Mouse (Mus musculus) macrophage (primary cell): Measurements from ENCODE around the gene Pptc7. TPM values are rescaled to one million over a fixed set of nuclear protein-coding genes. Genes with fewer than 3 reads are reported as not detected.
A peak's percentile ranks its signal among the peaks of the same experiment; 100 is the strongest.

Source experiments
- H3K27ac ChIP-seq: fragments of 350-480 bp; formaldehyde crosslinking; 2 replicates; pipeline ENCODE4 v1.9.0; 2021
- H3K36me3 ChIP-seq: fragments of 350-480 bp; formaldehyde crosslinking; 2 replicates; pipeline ENCODE4 v1.9.0; 2021; ENCODE audit errors: inconsistent target
- H3K4me3 ChIP-seq: fragments of 350-480 bp; formaldehyde crosslinking; 2 replicates; pipeline ENCODE4 v1.9.0; 2021; ENCODE audit errors: inconsistent target
- H3K79me2 ChIP-seq: fragments of 350-480 bp; formaldehyde crosslinking; 2 replicates; pipeline ENCODE4 v1.9.0; 2021; ENCODE audit errors: inconsistent target
- WGBS: methylation state at CpG from one replicate; pipeline ENCODE4 v1.1.7; 2026; ENCODE audit warnings: inconsistent platforms; ENCODE audit not compliant: missing documents; 5-methylcytosine and 5-hydroxymethylcytosine counted together
- polyA plus RNA-seq: library from polyadenylated mRNA; stranded (reverse); fragments of 250-400 nt; gene quantifications from 3 replicates; pipeline ENCODE4 v1.2.4, GENCODE M21; 2018; ENCODE audit warnings: inconsistent platforms
- total RNA-seq, 78 experiments: library from RNA; depleted of rRNA; stranded (reverse); fragments of 250-400 nt; gene quantifications; 1 replicate in 9 of 78; 2 replicates in 24 of 78; 3 replicates in 43 of 78; 4 replicates in 2 of 78; pipeline ENCODE4 v1.2.4; 2018; ENCODE audit warnings: inconsistent platforms in 56 of 78

Gene Pptc7
- 10 to 100 TPM in 9 of 26 experiments, 1 to 10 TPM in 17; 1.5 to 14.8 (median 8.4) TPM for total RNA-seq (2018; cell fraction: chromatin; rRNA removed)
- total RNA-seq (2018; cell fraction: cytosol; rRNA removed): 10 to 100 TPM; 10.6 to 20.0 (median 17.2) TPM
- total RNA-seq (2018; cell fraction: nucleus; rRNA removed): 10 to 100 TPM in 24 of 26 experiments, 1 to 10 TPM in 2; 7.3 to 28.9 (median 16.3) TPM
- polyA plus RNA-seq: 12.5 to 16.0 TPM (median 14.1 TPM) in 3 replicates

GRCm38 (mm10) chr5:122284183-122285028 lies at the start of gene Pptc7:
Gene Pptc7, plus strand, starts transcription at chr5:122284365.
- Histone ChIP-seq H3K27ac (peak within 1 kb of the TSS; percentile 10; the same call in 1 of the 2 replicates), H3K4me3 (peak within 1 kb of the TSS; percentile 52), H3K36me3 (no peaks in the 10 kb centered on the region), H3K79me2 (peaks cover 48% of the 10 kb centered on the region)
- WGBS: under 1% methylated on average over 104 of the region's 114 CpGs

- peaks cover 59% of the 10 kb centered on the region; the same call in 1 of the 2 replicates for H3K79me2 ChIP-seq
- H3K27ac ChIP-seq: no peak overlapping the region
- H3K36me3 ChIP-seq: peaks cover 26% of the 10 kb centered on the region
- H3K4me3 ChIP-seq: no peak overlapping the region
- WGBS: 31% methylated on average over 9 of the region's 9 CpGs
These were observed 48.8 kb upstream of the Pptc7 start for GRCm38 (mm10) chr5:122235196-122235836.

DNA sequence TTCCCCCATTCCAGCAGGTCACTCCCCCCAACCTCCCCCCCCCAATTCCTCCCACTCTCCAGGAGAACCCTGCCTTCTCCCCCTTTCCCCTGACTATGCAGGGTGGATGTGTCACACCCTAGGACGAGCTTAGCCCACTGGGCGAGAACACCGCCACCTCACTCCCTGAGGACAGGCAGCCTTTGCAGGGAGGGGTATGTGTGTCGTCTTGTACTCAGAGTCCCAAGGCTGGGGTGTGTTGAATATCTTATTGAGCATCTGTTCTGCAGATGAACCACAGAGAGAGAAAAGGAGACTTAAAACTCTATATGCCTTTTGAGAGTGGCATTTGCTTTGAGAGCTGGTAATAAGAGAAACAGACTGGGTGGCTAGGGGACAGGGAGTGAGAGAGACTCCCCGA lies 47.0 kb upstream of the Pptc7 start:
- 89% methylated on average over 5 of the region's 5 CpGs for WGBS
- peaks cover 39% of the 10 kb centered on the region for H3K36me3 ChIP-seq

GRCm38 (mm10) chr5:122239618-122240017 lies 44.5 kb upstream of the Pptc7 start:
- H3K4me3 ChIP-seq: no peak overlapping the region
- 93% methylated on average over 7 of the region's 7 CpGs for WGBS
- peaks cover 39% of the 10 kb centered on the region for H3K36me3 ChIP-seq
- peaks cover 20% of the 10 kb centered on the region; the same call in 1 of the 2 replicates for H3K79me2 ChIP-seq
- H3K27ac ChIP-seq: no peak overlapping the region

More for the DNA sequence above, 47.0 kb upstream of the Pptc7 start:
- no peak overlapping the region for H3K4me3 ChIP-seq
- no peak overlapping the region for H3K27ac ChIP-seq
- peaks cover 41% of the 10 kb centered on the region; the same call in 1 of the 2 replicates for H3K79me2 ChIP-seq

DNA sequence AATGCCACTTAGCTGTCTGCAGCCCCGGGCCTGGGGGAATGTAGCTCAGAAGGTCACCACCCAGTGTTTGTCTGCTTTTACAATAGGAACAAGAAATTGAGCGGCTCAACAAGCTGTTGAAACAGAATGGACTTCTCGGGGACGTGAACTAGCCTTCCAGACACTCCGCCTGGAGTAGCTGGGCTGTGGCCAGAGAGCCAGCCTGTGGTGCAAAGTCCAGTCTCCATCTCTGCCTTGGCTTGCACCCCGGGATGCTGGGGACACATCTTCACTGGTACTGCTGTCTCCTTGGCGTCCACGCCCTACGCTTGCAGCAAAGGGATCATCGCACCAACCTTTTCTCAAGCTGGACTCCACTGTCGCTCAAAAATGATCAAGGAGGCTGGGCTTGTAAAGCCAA lies 43.6 kb upstream of the Pptc7 start:
- 96% methylated on average over 11 of the region's 11 CpGs for WGBS
- H3K79me2 ChIP-seq: peaks cover 13% of the 10 kb centered on the region; the same call in 1 of the 2 replicates

DNA sequence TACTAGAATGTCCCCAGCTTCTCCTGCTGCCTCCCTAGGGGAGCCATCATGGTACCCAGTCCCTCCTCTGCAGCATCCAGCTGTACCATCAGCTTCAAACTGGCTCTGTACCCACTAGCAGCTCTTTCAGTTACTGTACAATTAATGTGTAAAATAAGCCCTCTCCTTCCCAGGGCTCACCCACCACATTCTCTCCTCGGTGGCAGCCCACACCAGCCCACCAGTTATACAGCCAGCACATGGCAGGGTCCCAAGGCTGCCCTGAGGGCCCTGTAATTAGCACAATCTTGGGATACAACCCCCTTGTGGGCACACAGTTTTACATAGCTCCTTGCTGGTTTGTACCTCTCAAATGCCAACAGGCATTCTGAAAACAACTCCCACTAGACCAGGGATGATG lies 43.2 kb upstream of the Pptc7 start:
- Histone ChIP-seq H3K4me3 (no peak overlapping the region), H3K36me3 (peaks cover 39% of the 10 kb centered on the region), H3K79me2 (peaks cover 8% of the 10 kb centered on the region; the same call in 1 of the 2 replicates), H3K27ac (no peak overlapping the region)
- 92% methylated on average over 1 of the region's 1 CpGs for WGBS

More for the DNA sequence above, 43.6 kb upstream of the Pptc7 start:
- Histone ChIP-seq H3K4me3 (no peak overlapping the region), H3K36me3 (peaks cover 39% of the 10 kb centered on the region), H3K27ac (no peak overlapping the region)

DNA sequence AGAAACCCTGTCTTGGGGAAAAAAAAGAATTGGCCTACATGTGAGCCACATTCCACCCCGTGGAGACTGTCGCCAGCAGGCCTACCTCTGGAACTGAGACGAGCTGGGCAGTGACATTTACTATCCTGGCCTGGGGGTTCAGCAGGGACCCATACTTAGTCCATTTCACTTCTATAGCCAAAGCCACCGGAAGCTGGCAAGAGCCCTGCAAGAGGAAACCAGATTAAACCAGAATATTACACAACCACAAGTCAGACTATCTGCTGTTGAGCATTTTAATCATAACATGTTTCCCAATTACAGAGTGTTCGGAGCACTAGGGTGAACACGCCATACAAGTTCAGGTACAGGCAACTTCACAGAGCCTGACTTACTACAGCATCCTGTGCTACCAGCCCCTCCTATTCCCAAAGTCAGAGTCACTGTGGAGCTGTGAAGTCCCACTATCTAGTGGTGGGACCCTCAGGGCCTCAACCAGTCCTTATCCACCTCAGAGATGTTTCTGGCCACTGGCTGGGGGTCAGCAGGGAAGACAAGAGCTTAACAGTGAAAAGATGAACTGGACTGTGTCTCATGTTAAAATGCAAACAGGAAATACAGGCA lies 41.5 kb upstream of the Pptc7 start:
- no peaks in the 10 kb centered on the region for H3K79me2 ChIP-seq
- 12% methylated on average over 6 of the region's 6 CpGs for WGBS
- H3K4me3 ChIP-seq: no peak overlapping the region
- H3K36me3 ChIP-seq: peaks cover 37% of the 10 kb centered on the region
- peak overlapping the region; percentile 46 for H3K27ac ChIP-seq

DNA sequence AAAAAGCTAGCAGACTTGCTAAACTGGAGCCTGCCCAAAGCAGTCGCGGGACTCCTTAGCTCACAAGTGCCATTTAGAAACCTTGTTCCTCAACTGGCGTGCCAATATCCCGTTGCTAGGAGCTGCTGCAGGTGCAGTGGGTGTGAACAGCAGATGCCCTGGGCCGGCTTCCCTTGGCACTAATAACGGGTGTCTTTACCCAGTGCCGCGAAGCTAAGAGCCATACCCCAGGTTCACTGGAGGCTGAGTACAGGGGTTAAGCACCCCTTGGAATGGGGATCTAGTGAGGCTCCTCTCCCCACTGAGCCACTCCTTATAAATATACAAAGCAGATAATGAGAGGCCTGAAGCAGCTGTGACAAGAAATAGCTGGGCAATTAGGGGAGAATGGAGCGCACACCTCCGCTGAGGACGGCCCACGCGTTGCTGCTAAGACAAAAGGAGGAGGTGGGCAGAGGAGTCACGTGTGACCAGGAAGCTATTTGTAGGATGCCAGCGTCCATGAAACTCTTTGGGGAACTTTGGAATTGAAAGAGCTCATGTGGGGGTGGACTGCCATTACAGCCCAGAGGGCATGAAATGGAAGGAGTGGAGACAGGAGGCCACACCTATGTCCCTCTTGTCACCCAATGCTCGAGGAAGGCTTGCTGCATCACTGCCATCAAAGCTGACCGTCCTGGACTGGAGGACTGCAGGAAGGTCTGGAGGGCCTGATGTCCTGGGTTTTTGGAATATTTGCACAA lies 40.2 kb upstream of the Pptc7 start:
- H3K79me2 ChIP-seq: no peaks in the 10 kb centered on the region
- H3K27ac ChIP-seq: no peak overlapping the region
- no peak overlapping the region for H3K4me3 ChIP-seq
- WGBS: 75% methylated on average over 16 of the region's 17 CpGs
- peaks cover 40% of the 10 kb centered on the region for H3K36me3 ChIP-seq

DNA sequence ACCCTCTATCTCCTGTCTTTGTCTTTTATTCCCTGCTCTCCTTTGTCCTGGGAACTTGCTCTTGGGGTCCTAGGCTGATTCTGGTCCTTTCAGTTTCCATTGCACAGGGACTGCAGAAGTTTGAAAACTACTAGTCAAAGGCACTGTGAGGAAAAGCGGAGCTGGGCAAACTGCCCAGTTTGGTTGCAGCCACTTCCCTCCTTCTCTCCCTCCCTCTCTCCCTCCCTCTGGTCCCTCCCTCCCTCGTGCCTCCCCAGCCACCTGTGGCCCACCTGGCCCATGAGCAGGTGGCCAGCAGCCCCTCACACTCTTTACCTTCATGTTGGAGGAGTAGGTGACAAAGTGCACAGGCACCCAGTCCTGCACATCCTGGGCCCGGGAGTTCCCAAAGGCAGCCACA lies 39.0 kb upstream of the Pptc7 start:
- peaks cover 29% of the 10 kb centered on the region for H3K36me3 ChIP-seq
- 34% methylated on average over 3 of the region's 3 CpGs for WGBS

DNA sequence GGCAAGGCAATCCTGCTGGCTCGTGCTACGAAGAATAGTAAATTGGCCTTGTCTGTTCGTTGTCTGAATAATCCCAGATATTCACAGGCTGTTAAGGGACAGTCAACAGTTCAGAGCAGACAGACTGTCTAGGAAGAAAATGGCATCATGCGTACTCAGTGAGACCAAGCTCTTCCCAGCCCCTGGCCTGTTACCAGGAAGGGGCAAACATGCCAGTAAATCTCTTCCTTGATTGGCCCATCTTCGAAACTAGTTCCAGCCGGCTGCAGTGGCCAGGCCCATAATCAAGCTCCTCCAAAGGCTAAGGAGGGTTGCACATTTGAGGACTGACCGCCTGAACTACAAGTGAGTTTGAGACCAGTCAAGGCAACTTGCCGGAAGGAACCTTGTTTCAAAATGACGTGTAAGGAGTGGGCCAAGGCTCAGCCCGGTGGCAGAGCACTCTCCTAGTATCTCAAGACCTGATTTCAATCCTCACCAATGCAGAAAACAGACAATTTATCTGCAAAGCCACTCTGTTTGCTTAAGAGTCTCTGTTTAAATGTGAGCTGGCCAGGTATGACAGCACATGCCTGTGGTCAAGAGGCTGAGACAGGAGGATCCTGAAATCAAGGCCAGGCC lies 37.5 kb upstream of the Pptc7 start:
- H3K79me2 ChIP-seq: no peaks in the 10 kb centered on the region
- peaks cover 16% of the 10 kb centered on the region; the same call in 1 of the 2 replicates for H3K36me3 ChIP-seq
- no peak overlapping the region for H3K4me3 ChIP-seq
- no peak overlapping the region for H3K27ac ChIP-seq
- WGBS: 95% methylated on average over 10 of the region's 10 CpGs

More for the DNA sequence above, 39.0 kb upstream of the Pptc7 start:
- Histone ChIP-seq H3K27ac (no peak overlapping the region), H3K79me2 (no peaks in the 10 kb centered on the region), H3K4me3 (no peak overlapping the region)

GRCm38 (mm10) chr5:122247529-122247928 lies 36.6 kb upstream of the Pptc7 start:
- 96% methylated on average over 11 of the region's 11 CpGs for WGBS
- Histone ChIP-seq H3K27ac (no peak overlapping the region), H3K36me3 (peaks cover 15% of the 10 kb centered on the region; the same call in 1 of the 2 replicates), H3K79me2 (no peaks in the 10 kb centered on the region), H3K4me3 (no peak overlapping the region)

- peaks cover 15% of the 10 kb centered on the region; the same call in 1 of the 2 replicates for H3K36me3 ChIP-seq
These were observed 36.2 kb upstream of the Pptc7 start for GRCm38 (mm10) chr5:122247934-122248333.

DNA sequence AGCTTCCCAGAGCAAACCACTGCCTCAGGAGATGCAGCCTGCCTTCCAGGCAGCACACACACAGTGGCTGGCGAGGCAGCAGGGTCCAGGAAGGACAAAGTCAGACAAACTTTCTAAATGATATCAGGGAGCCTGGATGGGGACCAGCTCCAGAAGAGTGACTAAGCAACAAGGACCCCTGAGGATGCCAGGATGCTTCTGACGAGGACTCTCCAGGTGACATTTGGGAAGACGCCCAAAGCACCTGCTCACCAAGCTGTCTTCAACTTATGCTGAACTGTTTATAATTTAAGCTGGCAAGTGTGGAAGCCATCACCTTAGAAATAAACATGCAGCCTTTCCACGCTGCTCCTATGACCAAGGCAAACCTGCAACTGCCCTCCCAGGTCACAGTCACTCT lies 34.9 kb upstream of the Pptc7 start:
- Histone ChIP-seq H3K79me2 (no peaks in the 10 kb centered on the region), H3K4me3 (no peak overlapping the region), H3K36me3 (peaks cover 24% of the 10 kb centered on the region; the same call in 1 of the 2 replicates), H3K27ac (no peak overlapping the region)
- WGBS: 100% methylated on average over 4 of the region's 4 CpGs

More at GRCm38 (mm10) chr5:122247934-122248333, 36.2 kb upstream of the Pptc7 start:
- Histone ChIP-seq H3K27ac (no peak overlapping the region), H3K79me2 (no peaks in the 10 kb centered on the region), H3K4me3 (no peak overlapping the region)
- WGBS: 95% methylated on average over 7 of the region's 7 CpGs
